Mouse (Mus musculus) yolk sac, embryonic 10.5 days (tissue): ENCODE measurements around the gene Fndc3a.

ENCODE experiments used
- DNase-seq: peaks from one replicate; pipeline ENCODE4 v3.0.0-alpha.2; 2017; ENCODE audit warnings: low spot score

Fndc3a gene

GRCm38 (mm10) chr14:72536392-72537017 lies 173.3 kb downstream of the Fndc3a start:
- DNase-seq, result no peak

- DNase-seq, result peak; percentile 62
Measured at GRCm38 (mm10) chr14:72533862-72534261, 175.9 kb downstream of the Fndc3a start.

GRCm38 (mm10) chr14:72532028-72532917 lies 177.5 kb downstream of the Fndc3a start:
- DNase-seq, result peak; percentile 21

GRCm38 (mm10) chr14:72527126-72527525 lies 182.7 kb downstream of the Fndc3a start:
- no peak for DNase-seq

- no peak for DNase-seq
Measured at GRCm38 (mm10) chr14:72519561-72519960, 190.2 kb downstream of the Fndc3a start.

GRCm38 (mm10) chr14:72518786-72519185 lies 191.0 kb downstream of the Fndc3a start:
- DNase-seq, result no peak

- DNase-seq, result no peak
Measured at GRCm38 (mm10) chr14:72516376-72516775, 193.4 kb downstream of the Fndc3a start.

GRCm38 (mm10) chr14:72506723-72507420 lies 202.9 kb downstream of the Fndc3a start:
- DNase-seq, result no peak

GRCm38 (mm10) chr14:72506018-72506722 lies 203.6 kb downstream of the Fndc3a start:
- DNase-seq, result peak; percentile 4

- DNase-seq, result no peak
Measured at GRCm38 (mm10) chr14:72504985-72505384, 204.8 kb downstream of the Fndc3a start.

GRCm38 (mm10) chr14:72503241-72503640 lies 206.6 kb downstream of the Fndc3a start:
- no peak for DNase-seq

GRCm38 (mm10) chr14:72493775-72494174 lies 216.0 kb downstream of the Fndc3a start:
- DNase-seq, result no peak

- no peak for DNase-seq
Measured at GRCm38 (mm10) chr14:72491738-72492137, 218.1 kb downstream of the Fndc3a start, which contains the start of gene Gm9195. Gene Gm9195, minus strand, starts transcription at chr14:72491838.

GRCm38 (mm10) chr14:72490367-72490766 lies 219.4 kb downstream of the Fndc3a start:
- no peak for DNase-seq
